Mouse (Mus musculus) bone marrow, adult 2 months (tissue): ENCODE data around the gene Twf2.

Source experiments
- CTCF ChIP-seq: fragments of 200-500 bp; IDR thresholded peaks from 2 replicates; pipeline ENCODE4 v1.5.1; 2011; ENCODE audit warnings: low read length, control low read depth; ENCODE audit not compliant: control insufficient read depth, insufficient read depth
- POLR2A ChIP-seq: fragments of 200-500 bp; IDR thresholded peaks from 2 replicates; pipeline ENCODE4 v1.6.1; 2011; ENCODE audit warnings: low read depth, mild to moderate bottlenecking, control low read depth, low read length, borderline replicate concordance; ENCODE audit not compliant: control insufficient read depth

GRCm38 (mm10) chr9:106212594-106212981 is 9.7 kb downstream of the Twf2 start:
- no peak for TF ChIP-seq CTCF
- no peak for TF ChIP-seq POLR2A
